Mouse (Mus musculus): ENCODE results near the gene Lats2. TPM values are rescaled to one million over a fixed set of nuclear protein-coding genes. Genes with fewer than 3 reads are reported as not detected.
A peak's percentile ranks its signal among the peaks of the same experiment; 100 is the strongest.

Lats2 gene
- polyA plus RNA-seq, 2 experiments = 3.2 to 3.9 TPM

DNA sequence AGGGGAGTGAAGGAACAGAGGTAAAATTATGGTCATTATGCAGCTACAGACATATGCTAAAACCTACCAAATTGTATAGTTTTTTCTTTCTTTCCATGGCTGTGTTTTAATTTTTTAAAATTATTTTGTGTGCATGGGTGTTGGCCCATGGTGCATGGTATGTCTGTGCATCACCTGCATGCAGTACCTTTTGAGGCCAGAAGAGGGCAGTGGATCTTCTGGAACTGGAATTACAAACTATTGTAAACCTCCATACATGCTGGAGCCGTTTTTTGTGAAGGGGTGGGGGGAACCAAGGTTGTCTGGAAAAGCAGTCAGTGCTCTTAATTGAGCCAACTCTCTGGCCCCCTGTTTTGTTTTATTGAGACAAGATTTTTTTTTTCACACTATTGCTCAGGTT, 73.6 kb downstream of the Lats2 start:
- Histone ChIP-seq H3K9me3 (ENCODE audit: control insufficient read depth, low read length) (no peaks in the 10 kb centered on the region), H3K4me2 (ENCODE audit: low read depth) (no peak overlapping the region), H3K27me3 (ENCODE audit: control insufficient read depth, insufficient read depth, low read length) (no peaks in the 10 kb centered on the region), H3K36me3 (replicated peaks; ENCODE audit: control insufficient read depth, insufficient read depth, low read depth) (no peaks in the 10 kb centered on the region), H3K4me3 (ENCODE audit: insufficient read depth in 1 of 2, low read depth in 2 of 2, low read length in 2 of 2) (no peak overlapping the region), H3K4me1 (replicated peaks; ENCODE audit: control insufficient read depth in 2 of 2, insufficient read depth in 2 of 2, low read length in 1 of 2) (no peaks in the 10 kb centered on the region), H3K9ac (replicated peaks) (no peak overlapping the region), H3K27ac (no peak overlapping the region)
- peak in 2 of 3 experiments; percentile 30 to 44 for DNase-seq (ENCODE audit: low read depth in 3 of 3, low spot score in 3 of 3)
- peak; percentile 51; the same call in 1 of the 2 replicates for ATAC-seq (ENCODE audit: insufficient read depth)
- 0% methylated on average over 1 of the region's 1 CpGs for WGBS (ENCODE audit: insufficient replicate concordance)
- peak; percentile 91 for TF ChIP-seq CTCF (IDR thresholded peaks at IDR 0.05; ENCODE audit: low read depth)
- no peak for TF ChIP-seq EP300 (IDR thresholded peaks at IDR 0.05; ENCODE audit: low read depth)

GRCm38 (mm10) chr14:57682751-57683150, 75.4 kb downstream of the Lats2 start:
- ATAC-seq (ENCODE audit: insufficient read depth) (no peak), DNase-seq (ENCODE audit: low read depth in 3 of 3, low spot score in 3 of 3) (no peak)
- Histone ChIP-seq H3K4me2 (ENCODE audit: low read depth) (no peak overlapping the region), H3K27me3 (ENCODE audit: control insufficient read depth, insufficient read depth, low read length) (no peaks in the 10 kb centered on the region), H3K36me3 (replicated peaks; ENCODE audit: control insufficient read depth, insufficient read depth, low read depth) (no peaks in the 10 kb centered on the region), H3K27ac (no peak overlapping the region), H3K9ac (replicated peaks) (no peak overlapping the region), H3K9me3 (ENCODE audit: control insufficient read depth, low read length) (no peaks in the 10 kb centered on the region), H3K4me3 (ENCODE audit: insufficient read depth in 1 of 2, low read depth in 2 of 2, low read length in 2 of 2) (no peak overlapping the region), H3K4me1 (replicated peaks; ENCODE audit: control insufficient read depth in 2 of 2, insufficient read depth in 2 of 2, low read length in 1 of 2) (no peaks in the 10 kb centered on the region)
- WGBS (ENCODE audit: insufficient replicate concordance) = 73% methylated on average over 4 of the region's 4 CpGs
- no peak for TF ChIP-seq EP300 (IDR thresholded peaks at IDR 0.05; ENCODE audit: low read depth)
- no peak for TF ChIP-seq CTCF (IDR thresholded peaks at IDR 0.05; ENCODE audit: low read depth)

- WGBS (ENCODE audit: insufficient replicate concordance) = 31% methylated on average over 5 of the region's 5 CpGs
- Histone ChIP-seq H3K4me1 (replicated peaks; ENCODE audit: control insufficient read depth in 2 of 2, insufficient read depth in 2 of 2, low read length in 1 of 2) (no peaks in the 10 kb centered on the region), H3K4me3 (ENCODE audit: insufficient read depth in 1 of 2, low read depth in 2 of 2, low read length in 2 of 2) (no peak overlapping the region), H3K9ac (replicated peaks) (no peak overlapping the region), H3K9me3 (ENCODE audit: control insufficient read depth, low read length) (no peaks in the 10 kb centered on the region), H3K27me3 (ENCODE audit: control insufficient read depth, insufficient read depth, low read length) (no peaks in the 10 kb centered on the region), H3K36me3 (replicated peaks; ENCODE audit: control insufficient read depth, insufficient read depth, low read depth) (no peaks in the 10 kb centered on the region), H3K27ac (no peak overlapping the region), H3K4me2 (ENCODE audit: low read depth) (no peak overlapping the region)
- DNase-seq (ENCODE audit: low read depth in 3 of 3, low spot score in 3 of 3) (peak; percentile 61 to 66 (median 61)), ATAC-seq (ENCODE audit: insufficient read depth) (no peak)
- TF ChIP-seq CTCF (IDR thresholded peaks at IDR 0.05; ENCODE audit: low read depth) = peak; percentile 86
- no peak for TF ChIP-seq EP300 (IDR thresholded peaks at IDR 0.05; ENCODE audit: low read depth)
These were observed 78.1 kb downstream of the Lats2 start for GRCm38 (mm10) chr14:57679958-57680535.

GRCm38 (mm10) chr14:57679523-57679922, 78.7 kb downstream of the Lats2 start:
- Histone ChIP-seq H3K27ac (no peak overlapping the region), H3K4me3 (ENCODE audit: insufficient read depth in 1 of 2, low read depth in 2 of 2, low read length in 2 of 2) (no peak overlapping the region), H3K9me3 (ENCODE audit: control insufficient read depth, low read length) (no peaks in the 10 kb centered on the region), H3K27me3 (ENCODE audit: control insufficient read depth, insufficient read depth, low read length) (no peaks in the 10 kb centered on the region), H3K9ac (replicated peaks) (no peak overlapping the region), H3K4me2 (ENCODE audit: low read depth) (no peak overlapping the region), H3K36me3 (replicated peaks; ENCODE audit: control insufficient read depth, insufficient read depth, low read depth) (no peaks in the 10 kb centered on the region), H3K4me1 (replicated peaks; ENCODE audit: control insufficient read depth in 2 of 2, insufficient read depth in 2 of 2, low read length in 1 of 2) (no peaks in the 10 kb centered on the region)
- DNase-seq (ENCODE audit: low read depth in 3 of 3, low spot score in 3 of 3) (no peak), ATAC-seq (ENCODE audit: insufficient read depth) (no peak)
- no peak for TF ChIP-seq CTCF (IDR thresholded peaks at IDR 0.05; ENCODE audit: low read depth)
- 19% methylated on average over 1 of the region's 1 CpGs for WGBS (ENCODE audit: insufficient replicate concordance)

- Histone ChIP-seq H3K9me3 (ENCODE audit: control insufficient read depth, low read length) (no peaks in the 10 kb centered on the region), H3K4me3 (ENCODE audit: insufficient read depth in 1 of 2, low read depth in 2 of 2, low read length in 2 of 2) (no peak overlapping the region), H3K36me3 (replicated peaks; ENCODE audit: control insufficient read depth, insufficient read depth, low read depth) (no peaks in the 10 kb centered on the region), H3K4me2 (ENCODE audit: low read depth) (no peak overlapping the region), H3K9ac (replicated peaks) (no peak overlapping the region), H3K27ac (no peak overlapping the region), H3K27me3 (ENCODE audit: control insufficient read depth, insufficient read depth, low read length) (no peaks in the 10 kb centered on the region), H3K4me1 (replicated peaks; ENCODE audit: control insufficient read depth in 2 of 2, insufficient read depth in 2 of 2, low read length in 1 of 2) (no peaks in the 10 kb centered on the region)
- WGBS (ENCODE audit: insufficient replicate concordance) = 62% methylated on average over 2 of the region's 2 CpGs
- no peak for ATAC-seq (ENCODE audit: insufficient read depth)
- TF ChIP-seq EP300 (IDR thresholded peaks at IDR 0.05; ENCODE audit: low read depth) (no peak), CTCF (IDR thresholded peaks at IDR 0.05; ENCODE audit: low read depth) (no peak)
- DNase-seq (ENCODE audit: low read depth in 3 of 3, low spot score in 3 of 3) = no peak
These were observed 82.7 kb downstream of the Lats2 start for GRCm38 (mm10) chr14:57675481-57675880.

All from liver, embryonic 14.5 days (tissue).